Comparison of ENCODE assay signal across 12 mouse cellular contexts in the genomic region with DNA sequence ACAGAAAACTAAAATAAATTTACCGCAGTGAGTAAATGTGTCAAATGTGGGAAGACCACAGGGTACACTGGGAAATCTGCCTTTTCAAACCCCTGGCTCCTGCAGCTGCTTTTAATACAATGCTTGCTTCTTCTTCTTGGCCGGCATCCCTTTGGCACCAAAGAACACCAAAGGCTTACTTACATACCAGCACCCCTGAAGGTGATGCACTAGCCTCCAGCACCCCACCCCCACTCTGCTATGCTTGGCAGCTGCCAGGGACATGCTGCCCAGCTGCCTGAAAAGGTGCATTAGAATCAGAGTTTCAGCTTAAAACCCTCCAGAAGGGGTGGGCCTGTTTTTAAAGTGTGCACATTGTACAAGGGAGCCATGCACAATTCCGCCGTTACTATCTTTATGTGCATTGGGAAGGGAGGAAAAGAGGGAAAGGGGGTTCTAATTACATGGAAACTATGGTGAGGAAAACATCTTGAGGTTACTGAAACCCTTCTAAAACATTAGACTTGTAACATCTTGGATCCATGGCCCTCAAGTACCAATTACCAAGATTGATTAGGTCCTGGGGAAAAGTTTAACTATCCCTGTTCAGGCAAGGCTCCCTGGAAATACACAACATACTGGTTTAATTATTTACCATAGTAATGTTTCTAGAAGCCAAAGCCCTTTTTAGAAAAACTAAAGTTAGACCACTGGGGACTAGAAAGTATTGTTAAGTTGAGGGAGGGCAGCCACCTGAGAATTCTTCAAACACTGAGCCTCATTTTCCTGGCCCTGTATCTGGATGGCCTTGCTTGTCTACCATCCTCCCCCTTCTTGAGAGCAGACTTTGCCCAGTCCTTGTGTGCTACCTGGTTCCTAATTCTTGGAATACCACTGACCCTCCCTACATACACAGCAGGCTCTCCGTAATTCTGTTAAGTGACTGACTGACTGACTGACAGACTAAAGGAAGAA. TPM values are rescaled to one million over a fixed set of nuclear protein-coding genes. Genes with fewer than 3 reads are reported as not detected.
A peak's percentile ranks its signal among the peaks of the same experiment; 100 is the strongest.
DNase-seq lines count a peak whose midpoint lies in the region; ATAC-seq and TF ChIP-seq lines count a peak whose summit lies in the region.
"Had no signal": no experiment of that assay in that cellular context is flagged by ENCODE, and none has a peak within 500 bp of the region (broad histone marks: within the 10 kb centered on the region; RNA-seq: fewer than 3 reads in every experiment).

No protein-coding gene starts in this region.

- no peak for TF ChIP-seq CTCF in lung, postnatal 0 days (IDR thresholded peaks at IDR 0.05)

- no peak overlapping the region for H3K9ac ChIP-seq in lung, postnatal 0 days (replicated peaks; ENCODE audit: low read depth)
- no peak overlapping the region for H3K9ac ChIP-seq in forebrain, embryonic 14.5 days (ENCODE audit: low read length)
- H3K9ac ChIP-seq: heart, embryonic 13.5 days had no signal

- H3K27me3 ChIP-seq in lung, postnatal 0 days (replicated peaks; ENCODE audit: insufficient read depth, low read length), result no peaks in the 10 kb centered on the region
- no peaks in the 10 kb centered on the region for H3K27me3 ChIP-seq in forebrain, embryonic 14.5 days (replicated peaks; ENCODE audit: control insufficient read depth, insufficient read depth, low read length)
- H3K27me3 ChIP-seq: heart, embryonic 13.5 days; megakaryocyte, embryonic 14.5 days had no signal

- H3K4me2 ChIP-seq in lung, postnatal 0 days (replicated peaks; ENCODE audit: low read depth, low read length), result no peak overlapping the region
- H3K4me2 ChIP-seq in forebrain, embryonic 14.5 days (ENCODE audit: low read length), result no peak overlapping the region
- H3K4me2 ChIP-seq: heart, embryonic 13.5 days had no signal

- H3K36me3 ChIP-seq in lung, postnatal 0 days (ENCODE audit: insufficient read depth, low read length), result no peaks in the 10 kb centered on the region
- H3K36me3 ChIP-seq in forebrain, embryonic 14.5 days (ENCODE audit: control insufficient read depth, insufficient read depth, low read length), result no peaks in the 10 kb centered on the region
- H3K36me3 ChIP-seq: heart, embryonic 13.5 days had no signal

- no peak for DNase-seq in lung, postnatal 0 days (ENCODE audit: low spot score)
- no peak for DNase-seq in lung, postnatal 36 days
- DNase-seq in forelimb bud, embryonic 11.5 days (ENCODE audit: low read depth, low spot score), result peak; percentile 66
- DNase-seq in kidney, postnatal 25 days, result peak; percentile 78 to 87
- DNase-seq in thymus, adult 18-20 months, result peak; percentile 50 to 73
- no peak for DNase-seq in B cell, adult 2 months
- DNase-seq in forebrain, embryonic 14.5 days (ENCODE audit: low spot score), result no peak
- DNase-seq in gastrocnemius, postnatal 36 days, result no peak

- no peaks in the 10 kb centered on the region for H3K9me3 ChIP-seq in lung, postnatal 0 days (ENCODE audit: low read length)
- no peaks in the 10 kb centered on the region for H3K9me3 ChIP-seq in forebrain, embryonic 14.5 days (replicated peaks; ENCODE audit: control insufficient read depth, low read length)
- H3K9me3 ChIP-seq: heart, embryonic 13.5 days; megakaryocyte, embryonic 14.5 days had no signal

- H3K4me3 ChIP-seq in lung, postnatal 0 days (ENCODE audit: low read depth, low read length), result no peak overlapping the region
- no peak overlapping the region for H3K4me3 ChIP-seq in forebrain, embryonic 14.5 days (ENCODE audit: low read depth, low read length)
- H3K4me3 ChIP-seq: heart, embryonic 13.5 days; layer of hippocampus, adult 2 months; megakaryocyte, embryonic 14.5 days had no signal

- TF ChIP-seq EP300 in lung, postnatal 0 days (IDR thresholded peaks at IDR 0.05), result no peak

- 55% methylated on average over 5 of the region's 5 CpGs for WGBS in lung, postnatal 0 days
- 41% methylated on average over 5 of the region's 5 CpGs for WGBS in forebrain, embryonic 14.5 days

- intact Hi-C loops in gastrocnemius, postnatal 36 days (cut with DNase I), result no loop called here

- 0 out of 2 replicates have a peak overlapping the region, but pooled peaks have one; percentile 20 for H3K27ac ChIP-seq in lung, postnatal 0 days (ENCODE audit: low read length)
- no peak overlapping the region for H3K27ac ChIP-seq in forebrain, embryonic 14.5 days (ENCODE audit: low read depth, low read length)
- H3K27ac ChIP-seq: heart, embryonic 13.5 days; layer of hippocampus, adult 2 months had no signal

- ATAC-seq in lung, postnatal 0 days, result no peak
- no peak for ATAC-seq in forebrain, embryonic 14.5 days
- ATAC-seq: activated CD4-positive, CD25-positive, alpha-beta regulatory T cell, adult 4 months had no signal

- H3K4me1 ChIP-seq in lung, postnatal 0 days (ENCODE audit: insufficient read depth, low read depth, low read length), result peaks cover 13% of the 10 kb centered on the region; the same call in 1 of the 2 replicates
- peaks cover 18% of the 10 kb centered on the region for H3K4me1 ChIP-seq in forebrain, embryonic 14.5 days (ENCODE audit: control insufficient read depth, insufficient read depth, low read length)

RNA-seq across cellular contexts. Expression of gene Usp3, which starts 3.1 kb away (rescaled TPM):
- polyA plus RNA-seq in lung, postnatal 0 days (2015; fragmentation: Nextera tagmentation; extraction: Ambion mirVana), result 45.9 and 51.8 TPM in 2 replicates
- 125 and 134 TPM in 2 replicates for polyA plus RNA-seq in forebrain, embryonic 14.5 days (2014; fragmentation: Nextera tagmentation; extraction: Ambion mirVana)
- total RNA-seq in gastrocnemius, postnatal 36 days (2021), result 10 to 100 TPM; 13.2 to 15.4 TPM

Comparison
In these comparisons a context has a peak if more than half of its experiments do, and no peak if none do; other contexts are left out.
1. DNase-seq: peak in forelimb bud, embryonic 11.5 days (single experiment), kidney, postnatal 25 days (2 of 2) and thymus, adult 18-20 months (2 of 2); none in lung, postnatal 0 days (single experiment), lung, postnatal 36 days (single experiment), B cell, adult 2 months (0 of 2), forebrain, embryonic 14.5 days (single experiment) and gastrocnemius, postnatal 36 days (0 of 2).